Mouse (Mus musculus): ENCODE data around the gene Gucy2d. TPM values are rescaled to one million over a fixed set of nuclear protein-coding genes. Genes with fewer than 3 reads are reported as not detected.

Gene Gucy2d
- polyA plus RNA-seq, 1 experiment = 0.08 TPM

- H3K27me3 ChIP-seq (ENCODE audit: control insufficient read depth, insufficient read depth, low read length) = no peaks in the 10 kb centered on the region
- 35% methylated on average over 25 of the region's 25 CpGs for WGBS
- peaks cover 38% of the 10 kb centered on the region for H3K4me1 ChIP-seq (ENCODE audit: control insufficient read depth, insufficient read depth, low read length)
- no peak overlapping the region for H3K4me3 ChIP-seq (replicated peaks; ENCODE audit: insufficient read depth, low read depth, low read length)
- DNase-seq = peak in 1 of 2 experiments; percentile 55
- H3K27ac ChIP-seq (ENCODE audit: insufficient read depth, low read length) = no peak overlapping the region
- TF ChIP-seq POLR2A (IDR thresholded peaks at IDR 0.05; ENCODE audit: borderline replicate concordance, insufficient read depth, low read length) (no peak), CTCF (IDR thresholded peaks at IDR 0.05; ENCODE audit: borderline replicate concordance, insufficient read depth, low read depth, low read length) (no peak)
These were observed 59.5 kb downstream of the Gucy2d start for GRCm38 (mm10) chr7:98499561-98500292.

GRCm38 (mm10) chr7:98500470-98500869 lies 60.3 kb downstream of the Gucy2d start:
- no peak overlapping the region for H3K27ac ChIP-seq (ENCODE audit: insufficient read depth, low read length)
- H3K4me3 ChIP-seq (replicated peaks; ENCODE audit: insufficient read depth, low read depth, low read length) = no peak overlapping the region
- peaks cover 38% of the 10 kb centered on the region for H3K4me1 ChIP-seq (ENCODE audit: control insufficient read depth, insufficient read depth, low read length)
- WGBS = 96% methylated on average over 3 of the region's 3 CpGs
- H3K27me3 ChIP-seq (ENCODE audit: control insufficient read depth, insufficient read depth, low read length) = no peaks in the 10 kb centered on the region
- TF ChIP-seq CTCF (IDR thresholded peaks at IDR 0.05; ENCODE audit: borderline replicate concordance, insufficient read depth, low read depth, low read length) (no peak), POLR2A (IDR thresholded peaks at IDR 0.05; ENCODE audit: borderline replicate concordance, insufficient read depth, low read length) (no peak)
- no peak for DNase-seq

DNA sequence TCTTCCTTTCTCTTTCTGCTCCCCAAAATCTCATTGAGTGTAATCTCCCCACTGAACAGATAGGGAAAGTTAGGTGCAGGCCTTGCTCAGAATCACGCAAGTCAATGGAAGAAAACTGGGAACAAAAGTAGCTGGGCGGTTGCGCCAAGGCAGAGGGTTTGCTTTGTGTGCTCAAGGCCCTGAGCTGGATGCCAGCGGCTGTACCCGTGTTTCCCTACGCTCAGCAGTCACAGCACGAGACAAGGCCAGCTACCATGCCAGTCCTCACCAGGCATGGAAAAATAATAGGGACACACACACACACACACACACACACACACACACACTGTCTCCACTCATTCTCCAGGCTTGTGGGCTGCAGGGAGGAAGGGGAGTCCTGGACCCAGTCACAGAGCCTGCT lies 60.9 kb downstream of the Gucy2d start:
- no peak overlapping the region for H3K4me3 ChIP-seq (replicated peaks; ENCODE audit: insufficient read depth, low read depth, low read length)
- DNase-seq = no peak
- TF ChIP-seq POLR2A (IDR thresholded peaks at IDR 0.05; ENCODE audit: borderline replicate concordance, insufficient read depth, low read length) = no peak
- no peak for TF ChIP-seq CTCF (IDR thresholded peaks at IDR 0.05; ENCODE audit: borderline replicate concordance, insufficient read depth, low read depth, low read length)
- H3K27me3 ChIP-seq (ENCODE audit: control insufficient read depth, insufficient read depth, low read length) = no peaks in the 10 kb centered on the region
- H3K4me1 ChIP-seq (ENCODE audit: control insufficient read depth, insufficient read depth, low read length) = peaks cover 38% of the 10 kb centered on the region
- no peak overlapping the region for H3K27ac ChIP-seq (ENCODE audit: insufficient read depth, low read length)
- 91% methylated on average over 7 of the region's 7 CpGs for WGBS

DNA sequence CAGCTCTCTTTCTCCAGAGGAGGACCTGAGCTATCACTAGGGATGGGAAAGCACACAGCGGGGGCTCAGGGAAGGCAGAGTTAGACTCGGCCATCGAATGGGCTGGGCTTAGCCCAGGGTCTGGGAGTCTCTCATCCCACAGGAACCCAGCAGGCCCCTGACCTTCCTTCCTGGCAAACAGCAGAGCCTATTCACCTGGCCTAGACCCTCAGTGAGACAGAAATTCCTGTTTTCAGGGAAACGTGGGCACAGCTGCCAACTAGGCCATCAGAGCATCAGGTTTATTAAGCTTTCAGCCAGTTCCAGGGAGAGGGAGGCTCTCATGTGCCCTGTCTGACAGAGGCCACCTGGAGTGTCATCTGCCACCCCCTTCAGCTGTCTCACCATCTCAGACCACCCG lies 62.7 kb downstream of the Gucy2d start:
- H3K4me3 ChIP-seq (replicated peaks; ENCODE audit: insufficient read depth, low read depth, low read length) = no peak overlapping the region
- no peaks in the 10 kb centered on the region for H3K27me3 ChIP-seq (ENCODE audit: control insufficient read depth, insufficient read depth, low read length)
- TF ChIP-seq CTCF (IDR thresholded peaks at IDR 0.05; ENCODE audit: borderline replicate concordance, insufficient read depth, low read depth, low read length) = no peak
- TF ChIP-seq POLR2A (IDR thresholded peaks at IDR 0.05; ENCODE audit: borderline replicate concordance, insufficient read depth, low read length) = no peak
- no peak overlapping the region for H3K27ac ChIP-seq (ENCODE audit: insufficient read depth, low read length)
- 46% methylated on average over 5 of the region's 5 CpGs for WGBS
- peaks cover 32% of the 10 kb centered on the region for H3K4me1 ChIP-seq (ENCODE audit: control insufficient read depth, insufficient read depth, low read length)
- no peak for DNase-seq

DNA sequence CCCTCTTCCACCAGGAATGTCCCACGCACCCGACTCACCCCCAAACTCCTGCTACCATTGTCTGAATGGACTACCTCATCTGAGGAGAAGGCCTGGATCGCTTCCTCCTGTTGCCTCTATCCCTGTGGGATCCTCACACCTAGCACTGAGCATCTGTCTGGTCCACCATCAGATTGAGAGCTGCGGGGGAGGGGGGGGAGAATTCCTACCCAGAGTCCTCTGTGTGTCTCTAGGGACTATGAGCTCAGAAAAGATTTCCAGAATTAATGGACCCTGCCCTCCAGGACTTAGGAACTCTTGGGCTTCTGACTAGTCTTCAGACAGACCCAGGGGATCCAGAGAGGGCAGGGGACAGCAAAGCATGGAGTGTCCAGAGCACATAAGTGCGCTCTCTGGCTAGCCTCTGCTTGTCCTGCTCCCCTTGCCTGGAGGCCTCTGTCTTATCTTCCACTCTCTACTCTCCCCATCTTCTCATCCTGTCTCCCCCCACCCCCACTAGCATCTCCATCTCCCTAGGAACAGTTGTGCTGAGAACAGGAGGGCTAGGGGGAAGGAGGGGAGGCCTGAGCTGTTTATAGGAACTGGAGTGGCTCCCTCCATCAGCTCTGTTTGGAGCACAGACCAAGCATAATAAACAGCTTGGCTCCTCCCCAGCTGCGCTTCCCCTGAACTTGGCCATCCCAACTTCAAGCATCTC lies 63.9 kb downstream of the Gucy2d start:
- Histone ChIP-seq H3K27ac (ENCODE audit: insufficient read depth, low read length) (no peak overlapping the region), H3K4me1 (ENCODE audit: control insufficient read depth, insufficient read depth, low read length) (peaks cover 20% of the 10 kb centered on the region), H3K27me3 (ENCODE audit: control insufficient read depth, insufficient read depth, low read length) (no peaks in the 10 kb centered on the region), H3K4me3 (replicated peaks; ENCODE audit: insufficient read depth, low read depth, low read length) (no peak overlapping the region)
- whole genome bisulfite sequencing = 79% methylated on average over 6 of the region's 6 CpGs
- DNase-seq = no peak
- no peak for TF ChIP-seq CTCF (IDR thresholded peaks at IDR 0.05; ENCODE audit: borderline replicate concordance, insufficient read depth, low read depth, low read length)
- no peak for TF ChIP-seq POLR2A (IDR thresholded peaks at IDR 0.05; ENCODE audit: borderline replicate concordance, insufficient read depth, low read length)

DNA sequence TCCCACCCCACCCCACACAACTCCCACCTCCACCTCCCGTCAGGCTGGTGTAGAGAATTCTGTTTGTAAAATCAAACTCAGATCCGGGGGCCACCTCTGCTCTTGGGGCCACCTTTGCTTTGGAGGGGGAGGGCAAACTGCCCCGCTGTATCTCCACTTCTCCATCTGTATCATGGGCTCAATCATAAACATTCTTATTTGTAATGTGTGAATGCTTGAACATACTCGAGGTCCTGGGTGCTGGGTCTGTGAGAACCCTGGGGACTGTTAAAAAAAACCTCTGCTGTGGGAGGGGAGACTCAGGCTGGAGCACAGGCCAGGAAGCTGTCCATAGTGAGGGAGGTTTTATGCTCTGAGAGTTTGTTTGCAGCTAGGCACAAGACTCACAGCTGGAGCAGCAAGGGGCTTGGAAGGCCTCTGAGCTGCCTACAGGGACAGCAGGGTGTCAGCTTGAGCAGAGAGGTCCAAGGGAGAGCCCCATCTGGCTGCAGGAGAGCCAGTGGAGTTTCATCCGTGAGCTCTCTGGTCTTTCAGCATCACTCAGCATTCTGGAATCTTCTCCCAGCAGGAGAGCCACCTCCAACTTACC lies 64.6 kb downstream of the Gucy2d start:
- no peak for DNase-seq
- peaks cover 13% of the 10 kb centered on the region for H3K4me1 ChIP-seq (ENCODE audit: control insufficient read depth, insufficient read depth, low read length)
- no peak overlapping the region for H3K4me3 ChIP-seq (replicated peaks; ENCODE audit: insufficient read depth, low read depth, low read length)
- no peaks in the 10 kb centered on the region for H3K27me3 ChIP-seq (ENCODE audit: control insufficient read depth, insufficient read depth, low read length)
- WGBS = 46% methylated on average over 5 of the region's 5 CpGs
- TF ChIP-seq POLR2A (IDR thresholded peaks at IDR 0.05; ENCODE audit: borderline replicate concordance, insufficient read depth, low read length) (no peak), CTCF (IDR thresholded peaks at IDR 0.05; ENCODE audit: borderline replicate concordance, insufficient read depth, low read depth, low read length) (no peak)
- H3K27ac ChIP-seq (ENCODE audit: insufficient read depth, low read length) = no peak overlapping the region

- no peak overlapping the region for H3K4me3 ChIP-seq (replicated peaks; ENCODE audit: insufficient read depth, low read depth, low read length)
- no peaks in the 10 kb centered on the region for H3K27me3 ChIP-seq (ENCODE audit: control insufficient read depth, insufficient read depth, low read length)
- no peak overlapping the region for H3K27ac ChIP-seq (ENCODE audit: insufficient read depth, low read length)
- no peak for TF ChIP-seq CTCF (IDR thresholded peaks at IDR 0.05; ENCODE audit: borderline replicate concordance, insufficient read depth, low read depth, low read length)
- TF ChIP-seq POLR2A (IDR thresholded peaks at IDR 0.05; ENCODE audit: borderline replicate concordance, insufficient read depth, low read length) = no peak
- no peak for DNase-seq
- H3K4me1 ChIP-seq (ENCODE audit: control insufficient read depth, insufficient read depth, low read length) = peaks cover 8% of the 10 kb centered on the region
- WGBS = 87% methylated on average over 3 of the region's 3 CpGs
These were observed 65.4 kb downstream of the Gucy2d start for GRCm38 (mm10) chr7:98505664-98506063.
